Mouse (Mus musculus) stomach, postnatal 0 days (tissue): ENCODE results near the gene Rxfp4.

Experiments
- CTCF ChIP-seq: IDR thresholded peaks from 2 replicates; pipeline ENCODE4 v1.5.1; 2016; ENCODE audit warnings: antibody characterized with exemption, low read depth, mild to moderate bottlenecking, moderate library complexity
- EP300 ChIP-seq: optimal IDR thresholded peaks from 2 replicates; pipeline ENCODE3; 2016; ENCODE audit warnings: antibody characterized with exemption

GRCm38 (mm10) chr3:88637134-88637533, 15.8 kb downstream of the Rxfp4 start:
- TF ChIP-seq CTCF (0 out of 2 replicates have a peak, but pooled peaks have one; percentile 2), EP300 (no peak)
